Mouse (Mus musculus) left cerebral cortex, adult 2 months (tissue): ENCODE measurements around the gene Igf2r. TPM values are rescaled to one million over a fixed set of nuclear protein-coding genes. Genes with fewer than 3 reads are reported as not detected.

Experiments
- DNase-seq, 2 experiments: peaks; one replicate each; pipeline ENCODE4 v3.0.0; 2021 to 2022; ENCODE audit warnings: low spot score in 2 of 2, mixed read lengths in 1 of 2; ENCODE audit errors: extremely low spot score in 1 of 2
- H3K27ac ChIP-seq: fragments of 200-600 bp; 2 replicates; pipeline ENCODE4 v1.8.1; 2022
- H3K4me3 ChIP-seq: fragments of 200-600 bp; 2 replicates; pipeline ENCODE4 v1.8.1; 2022
- CTCF ChIP-seq: fragments of 200-600 bp; IDR thresholded peaks from 2 replicates; pipeline ENCODE4 v1.8.1; 2022; ENCODE audit warnings: antibody characterized with exemption, mild to moderate bottlenecking, moderate library complexity
- intact Hi-C: fragments of 180-260 bp; cut with DNase I; formaldehyde crosslinking; loops from one replicate; pipeline ENCODE4 v1.15.1; 2025
- total RNA-seq, 2 experiments: library from RNA; stranded (reverse); gene quantifications; 2 replicates each; pipeline ENCODE4 v1.2.3; 2021

Gene Igf2r
- total RNA-seq, 2 experiments from 2014 or later: 29.1 to 29.3 TPM

GRCm38 (mm10) chr17:12722622-12723021, 46.8 kb downstream of the Igf2r start:
- DNase-seq: no peak
- intact Hi-C loops: no loop called here
- Histone ChIP-seq H3K4me3 (no peak overlapping the region), H3K27ac (no peak overlapping the region)
- no peak for TF ChIP-seq CTCF

GRCm38 (mm10) chr17:12721118-12721886, 48.2 kb downstream of the Igf2r start:
- no peak overlapping the region for H3K27ac ChIP-seq
- H3K4me3 ChIP-seq: no peak overlapping the region
- no peak for DNase-seq
- TF ChIP-seq CTCF: no peak
- intact Hi-C loops: no loop called here

- no peak for TF ChIP-seq CTCF
- Histone ChIP-seq H3K27ac (peak overlapping the region; percentile 36), H3K4me3 (no peak overlapping the region)
- no peak for DNase-seq
- intact Hi-C loops: no loop called here
Observed at GRCm38 (mm10) chr17:12718251-12718650, 51.2 kb downstream of the Igf2r start.

GRCm38 (mm10) chr17:12717445-12717844, 52.0 kb downstream of the Igf2r start:
- intact Hi-C loops: no loop called here
- TF ChIP-seq CTCF: no peak
- Histone ChIP-seq H3K4me3 (no peak overlapping the region), H3K27ac (peak overlapping the region; percentile 36)
- no peak for DNase-seq

GRCm38 (mm10) chr17:12715032-12715431, 54.4 kb downstream of the Igf2r start:
- intact Hi-C loops: no loop called here
- no peak for DNase-seq
- no peak overlapping the region for H3K4me3 ChIP-seq
- no peak for TF ChIP-seq CTCF
- H3K27ac ChIP-seq: no peak overlapping the region

- Histone ChIP-seq H3K27ac (no peak overlapping the region), H3K4me3 (no peak overlapping the region)
- DNase-seq: no peak
- TF ChIP-seq CTCF: peak; percentile 19
- intact Hi-C loops: no loop called here
Observed at GRCm38 (mm10) chr17:12714080-12714561, 55.3 kb downstream of the Igf2r start.

GRCm38 (mm10) chr17:12712993-12713392, 56.5 kb downstream of the Igf2r start:
- H3K4me3 ChIP-seq: no peak overlapping the region
- intact Hi-C loops: loop anchor here (1.0 kb wide), 1 partner anchor 97 kb away; no protein-coding TSS in a partner anchor
- H3K27ac ChIP-seq: no peak overlapping the region
- no peak for DNase-seq
- TF ChIP-seq CTCF: peak; percentile 9

GRCm38 (mm10) chr17:12712191-12712590, 57.3 kb downstream of the Igf2r start:
- DNase-seq: no peak
- Histone ChIP-seq H3K4me3 (no peak overlapping the region), H3K27ac (no peak overlapping the region)
- no peak for TF ChIP-seq CTCF
- intact Hi-C loops: no loop called here

GRCm38 (mm10) chr17:12710976-12711375, 58.5 kb downstream of the Igf2r start:
- intact Hi-C loops: no loop called here
- TF ChIP-seq CTCF: no peak
- DNase-seq: no peak
- no peak overlapping the region for H3K27ac ChIP-seq
- H3K4me3 ChIP-seq: no peak overlapping the region

- intact Hi-C loops: no loop called here
- no peak overlapping the region for H3K4me3 ChIP-seq
- peak in 1 of 2 experiments; percentile 58 for DNase-seq
- no peak overlapping the region for H3K27ac ChIP-seq
- TF ChIP-seq CTCF: no peak
Observed at GRCm38 (mm10) chr17:12710050-12710780, 59.2 kb downstream of the Igf2r start.

GRCm38 (mm10) chr17:12708398-12708797, 61.1 kb downstream of the Igf2r start:
- intact Hi-C loops: no loop called here
- TF ChIP-seq CTCF: no peak

GRCm38 (mm10) chr17:12706590-12707049, 62.8 kb downstream of the Igf2r start:
- TF ChIP-seq CTCF: no peak
- intact Hi-C loops: no loop called here
- no peak for DNase-seq
- H3K27ac ChIP-seq: no peak overlapping the region
- no peak overlapping the region for H3K4me3 ChIP-seq

More at GRCm38 (mm10) chr17:12708398-12708797, 61.1 kb downstream of the Igf2r start:
- Histone ChIP-seq H3K4me3 (no peak overlapping the region), H3K27ac (no peak overlapping the region)
- no peak for DNase-seq
